Mouse (Mus musculus): ENCODE results near the gene Cfap299.

Cfap299 gene

GRCm38 (mm10) chr5:98650345-98650744 lies 321.2 kb downstream of the Cfap299 start:
- no peak for DNase-seq (ENCODE audit: low spot score)

- DNase-seq (ENCODE audit: low spot score): no peak
These were observed 321.9 kb downstream of the Cfap299 start for GRCm38 (mm10) chr5:98651049-98651448.

DNA sequence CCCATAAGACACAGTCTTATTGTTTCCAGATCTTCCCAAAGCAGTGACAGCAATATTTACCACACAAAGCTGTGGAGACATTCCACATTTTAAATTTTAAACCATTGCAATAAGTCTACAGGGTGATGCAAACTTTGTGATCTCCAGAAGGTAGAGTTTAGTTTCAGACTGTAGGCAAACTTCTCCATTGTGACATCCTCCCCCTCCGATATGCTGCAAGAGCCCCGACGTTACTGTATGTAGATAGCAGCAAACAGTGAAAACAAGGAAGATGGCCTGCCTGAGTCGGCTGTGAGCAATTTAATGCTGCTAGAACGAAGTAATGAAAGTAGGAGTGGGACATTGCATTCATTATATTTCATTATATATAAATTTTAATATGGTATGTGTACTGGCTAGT lies 359.1 kb downstream of the Cfap299 start:
- DNase-seq (ENCODE audit: low spot score): no peak

DNA sequence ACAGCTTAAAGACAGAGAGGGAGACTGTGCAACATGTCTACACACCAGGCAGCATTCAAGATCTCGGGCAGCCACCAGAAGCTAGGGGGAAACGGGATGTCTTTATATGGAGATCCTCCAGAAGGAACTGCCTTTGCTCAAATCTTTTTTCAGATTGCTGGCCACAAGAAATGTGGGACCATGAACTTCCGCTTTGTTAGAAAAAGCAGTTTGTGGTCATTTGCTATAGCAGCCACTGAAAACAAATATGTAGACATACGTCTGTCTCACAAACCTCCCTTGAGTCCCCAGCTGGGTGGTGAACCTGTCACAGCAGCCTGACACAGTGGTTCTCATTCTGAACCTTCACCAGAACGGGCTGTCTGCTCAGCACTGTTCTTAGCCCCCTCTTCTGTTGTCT lies 363.0 kb downstream of the Cfap299 start:
- DNase-seq (ENCODE audit: low spot score): no peak

DNA sequence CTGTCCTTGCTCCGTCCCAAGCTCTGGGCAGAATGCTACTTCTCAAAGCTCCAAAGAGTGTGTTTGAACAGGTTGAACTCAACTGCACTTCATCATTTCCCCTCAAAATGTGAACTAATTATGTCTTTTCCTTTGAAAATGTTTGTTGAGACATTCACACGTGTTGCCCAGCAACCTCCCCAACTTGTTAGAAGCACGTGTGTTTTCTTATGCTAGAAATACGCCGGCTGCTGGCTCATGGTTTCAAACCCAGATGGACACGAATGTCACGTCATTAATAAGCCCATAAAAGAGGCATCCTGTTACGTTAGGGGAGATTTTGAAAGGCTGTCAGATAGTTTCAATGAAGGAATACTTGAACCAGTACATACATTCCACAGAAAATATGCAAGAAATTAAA lies 367.2 kb downstream of the Cfap299 start:
- DNase-seq (ENCODE audit: low spot score): no peak

DNA sequence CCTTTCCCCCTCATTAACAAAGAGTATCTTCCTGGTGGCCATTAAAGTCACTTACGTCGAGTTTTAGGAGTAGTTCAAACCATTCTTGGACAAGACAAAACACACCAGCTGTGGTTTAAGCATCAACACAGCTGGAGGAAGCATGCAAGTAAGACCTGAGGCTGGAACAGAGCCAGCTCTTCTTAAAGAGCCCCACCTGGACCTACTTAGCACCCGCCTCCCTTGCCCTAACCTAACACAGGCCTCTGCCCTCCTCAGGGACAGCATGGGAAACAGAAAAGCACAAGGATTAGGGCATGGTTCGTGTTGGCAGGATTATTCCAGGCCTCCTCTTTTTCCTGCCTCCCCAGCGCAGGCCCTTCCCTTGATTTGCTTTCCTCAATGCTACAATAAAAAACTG lies 374.9 kb downstream of the Cfap299 start:
- DNase-seq (ENCODE audit: low spot score): no peak

DNA sequence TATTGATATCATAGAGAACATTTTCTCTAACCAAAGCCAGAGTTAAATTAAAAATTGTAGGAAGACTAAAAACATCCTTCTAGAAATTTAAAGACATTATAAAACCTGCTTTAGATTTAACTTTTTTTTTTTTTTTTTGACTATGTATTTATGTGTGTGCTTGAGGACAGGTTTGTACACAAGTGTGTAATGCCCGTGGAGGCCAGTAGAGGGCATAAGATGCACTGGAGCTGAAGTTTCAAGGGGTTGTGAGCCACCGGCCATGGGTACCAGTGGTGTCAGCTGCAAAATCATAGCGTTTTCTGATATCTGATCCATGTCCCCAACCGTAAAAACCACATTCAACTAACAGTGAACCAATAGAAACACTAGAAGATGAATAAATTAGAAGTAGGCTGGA lies 377.5 kb downstream of the Cfap299 start:
- no peak for DNase-seq (ENCODE audit: low spot score)

DNA sequence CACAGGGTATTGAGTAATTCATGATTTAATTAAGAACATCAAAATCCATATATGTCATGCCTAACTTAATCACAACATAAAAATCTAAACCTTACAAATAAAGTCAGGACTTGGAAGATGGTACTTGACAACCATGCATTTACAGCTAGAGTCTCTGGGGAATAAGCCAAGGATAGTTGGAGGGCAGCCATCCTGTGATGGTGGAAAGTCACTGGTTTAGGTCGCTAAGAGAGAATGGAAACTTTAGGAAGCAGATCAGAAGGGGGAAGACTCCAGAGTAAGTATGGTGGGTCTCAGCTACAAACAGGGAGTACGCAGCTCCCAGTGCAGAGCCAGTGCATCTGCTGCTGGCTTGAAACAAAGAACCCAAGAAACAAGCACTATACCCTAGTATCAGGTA lies 386.3 kb downstream of the Cfap299 start:
- no peak for DNase-seq (ENCODE audit: low spot score)

DNA sequence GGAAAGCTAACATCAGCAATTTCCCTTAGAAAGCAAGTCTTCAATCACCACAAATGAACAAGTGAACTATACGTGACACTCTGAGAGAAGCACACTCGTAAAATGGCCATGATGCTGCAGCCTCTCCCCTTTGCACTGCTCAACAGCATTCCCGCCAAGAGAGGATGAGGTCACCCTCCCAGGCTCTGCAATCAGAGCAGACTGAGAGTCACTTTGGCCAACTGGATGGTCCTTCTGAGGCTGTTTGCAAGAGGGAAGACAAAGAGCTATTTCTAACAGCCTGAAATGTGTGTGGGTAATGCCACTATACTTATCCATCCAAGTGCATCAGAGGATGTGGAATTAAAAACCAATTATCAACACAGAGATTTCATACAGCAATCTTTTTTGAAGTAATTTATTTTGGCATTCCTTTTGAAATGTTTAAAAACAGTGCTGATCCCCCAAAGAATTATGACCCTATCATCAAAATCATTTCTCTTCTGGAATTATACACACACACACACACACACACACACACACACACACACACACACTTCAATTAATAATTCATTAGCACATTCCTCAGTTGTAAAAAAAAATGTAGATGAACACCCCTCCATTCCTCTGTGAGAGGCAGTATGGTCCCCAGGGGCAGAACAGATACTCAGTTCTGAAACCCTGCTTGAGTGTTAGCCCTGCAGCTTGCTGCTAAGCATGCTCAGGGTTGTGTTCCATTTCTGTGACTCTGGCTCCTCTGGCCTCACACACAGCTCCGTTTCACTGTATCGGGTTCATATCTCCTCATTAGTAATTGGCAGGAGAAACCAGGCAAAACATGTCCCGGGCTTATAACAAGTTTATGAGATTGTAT lies 403.3 kb downstream of the Cfap299 start:
- DNase-seq (ENCODE audit: low spot score): no peak

- no peak for DNase-seq (ENCODE audit: low spot score)
These were observed 403.9 kb downstream of the Cfap299 start for GRCm38 (mm10) chr5:98733010-98733399.

- no peak for DNase-seq (ENCODE audit: low spot score)
These were observed 433.0 kb downstream of the Cfap299 start for GRCm38 (mm10) chr5:98761858-98762652.

GRCm38 (mm10) chr5:98778588-98778987 lies 449.5 kb downstream of the Cfap299 start:
- no peak for DNase-seq (ENCODE audit: low spot score)

DNA sequence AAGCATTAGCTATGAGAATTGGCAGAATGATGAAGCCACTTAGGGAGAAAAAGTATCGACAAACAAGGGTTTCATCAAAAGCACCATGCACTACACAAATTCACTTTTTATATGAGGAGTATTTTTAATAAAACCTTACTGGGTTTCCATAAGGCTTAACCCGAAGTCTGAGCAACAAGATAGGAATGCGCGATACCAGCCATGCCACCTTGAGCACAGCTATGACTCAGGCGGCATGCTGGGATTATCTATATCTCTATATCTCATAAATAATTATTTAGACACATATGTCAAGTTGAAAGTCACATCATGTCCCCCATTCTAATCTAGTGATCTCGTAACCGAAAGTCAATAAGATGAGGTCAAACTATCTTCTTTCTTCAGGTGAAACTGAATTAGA lies 453.0 kb downstream of the Cfap299 start:
- no peak for DNase-seq (ENCODE audit: low spot score)

GRCm38 (mm10) chr5:98787735-98788134 lies 458.6 kb downstream of the Cfap299 start:
- no peak for DNase-seq (ENCODE audit: low spot score)

DNA sequence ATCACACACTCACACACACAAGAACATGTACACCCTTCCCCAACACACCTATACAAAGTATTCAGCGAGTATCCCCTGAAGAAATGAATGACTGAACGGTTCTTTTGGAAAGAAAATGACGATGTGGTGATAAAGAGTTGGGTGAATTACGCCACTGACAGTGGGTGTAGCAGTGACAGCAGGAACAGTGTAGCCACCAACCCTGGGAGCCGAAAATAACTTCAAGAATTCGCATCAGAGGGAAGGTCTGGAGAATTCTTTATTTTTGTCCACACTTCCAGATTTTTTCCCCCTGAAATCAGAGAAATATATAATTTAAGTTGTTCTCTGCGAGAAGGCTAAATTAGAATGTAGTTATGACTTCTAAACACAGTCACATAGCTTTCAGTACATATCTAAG lies 459.5 kb downstream of the Cfap299 start:
- DNase-seq (ENCODE audit: low spot score): no peak

GRCm38 (mm10) chr5:98790894-98791607 lies 461.9 kb downstream of the Cfap299 start:
- DNase-seq (ENCODE audit: low spot score): no peak

DNA sequence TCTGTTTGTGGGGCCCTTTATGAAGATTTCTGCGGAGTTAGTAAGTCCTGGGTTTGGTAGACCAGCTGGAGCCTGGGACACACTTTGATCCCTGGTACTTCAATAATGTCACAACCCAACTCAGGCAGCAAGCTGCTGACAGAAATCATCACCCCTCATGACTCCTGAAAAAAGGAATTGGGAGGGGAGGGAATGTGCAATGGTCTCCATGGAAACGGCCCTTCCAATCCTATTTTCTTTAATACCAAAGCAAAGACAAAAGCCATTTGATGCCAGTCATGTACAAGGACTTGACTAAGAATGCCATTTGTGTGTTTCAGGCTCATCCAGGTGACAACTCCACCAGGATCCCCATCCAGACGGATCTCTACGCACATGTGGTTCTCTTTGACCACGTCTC lies 472.4 kb downstream of the Cfap299 start:
- DNase-seq (ENCODE audit: low spot score): no peak

DNA sequence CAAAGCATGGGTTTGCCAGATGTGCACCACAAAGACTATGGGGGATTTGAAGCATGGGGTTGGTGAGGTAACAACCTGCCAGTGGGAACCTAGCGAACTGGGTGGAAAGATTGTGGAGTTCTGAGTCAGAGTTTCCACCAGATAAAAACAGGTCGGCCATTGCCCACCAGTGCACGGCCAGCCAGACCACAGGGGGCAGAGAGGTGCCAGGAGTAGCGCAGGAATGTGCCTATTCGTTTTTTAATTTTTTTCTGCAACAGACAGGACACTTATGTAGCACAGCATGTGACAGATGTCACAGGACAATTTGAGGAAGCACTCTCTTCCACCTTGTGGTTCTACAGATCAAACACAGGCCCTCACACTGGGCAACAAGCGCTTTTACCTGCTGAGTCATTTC lies 475.7 kb downstream of the Cfap299 start:
- no peak for DNase-seq (ENCODE audit: low spot score)

GRCm38 (mm10) chr5:98806492-98806891 lies 477.4 kb downstream of the Cfap299 start:
- no peak for DNase-seq (ENCODE audit: low spot score)

DNA sequence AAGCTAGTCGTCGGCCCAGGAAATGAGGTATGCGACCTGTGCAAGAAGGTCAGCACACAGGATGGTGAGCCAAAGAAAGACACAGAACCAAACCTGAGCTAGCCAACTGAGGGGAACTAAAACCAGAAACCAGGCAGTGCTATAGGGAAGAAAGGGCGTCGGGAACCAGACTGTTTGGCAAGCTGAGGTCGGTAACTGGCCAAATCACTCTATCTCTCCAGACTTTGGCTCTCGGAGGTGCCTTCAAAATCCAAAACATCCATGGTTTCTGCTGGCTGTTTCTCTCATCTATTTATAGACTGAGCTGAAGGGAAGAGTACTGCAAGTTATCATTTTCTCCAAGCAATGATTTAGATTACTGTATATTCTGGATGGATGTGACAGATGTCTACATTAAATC lies 477.9 kb downstream of the Cfap299 start:
- no peak for DNase-seq (ENCODE audit: low spot score)

GRCm38 (mm10) chr5:98807953-98808352 lies 478.8 kb downstream of the Cfap299 start:
- no peak for DNase-seq (ENCODE audit: low spot score)

DNA sequence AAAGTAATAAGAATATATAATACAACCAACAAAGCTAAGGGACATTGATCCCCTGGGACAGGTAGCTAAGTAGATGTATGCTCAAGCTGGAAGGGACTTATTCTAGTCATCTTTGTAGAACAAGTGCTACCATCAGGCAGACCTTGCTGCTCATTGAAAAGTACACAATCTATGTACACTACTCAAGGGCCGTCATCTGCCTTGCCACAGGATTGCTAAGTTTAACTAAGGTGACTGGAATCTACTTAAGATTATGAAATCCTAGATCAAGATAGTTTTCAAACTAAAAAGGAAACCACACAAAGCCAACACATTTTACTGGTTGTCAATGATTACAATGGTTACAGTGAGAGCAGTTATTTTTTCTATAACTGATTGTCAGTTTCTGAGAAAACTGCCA lies 483.3 kb downstream of the Cfap299 start:
- no peak for DNase-seq (ENCODE audit: low spot score)

GRCm38 (mm10) chr5:98815269-98815668 lies 486.2 kb downstream of the Cfap299 start:
- no peak for DNase-seq (ENCODE audit: low spot score)

All from ovary, postnatal 14 days (tissue).